Mouse (Mus musculus): ENCODE results near the gene Rnf223.
"Not testable (repeated sequence)": the region's sequence is repeated elsewhere in the genome, so short reads cannot be mapped to it uniquely, and the experiment has no call there.

Rnf223 gene

GRCm38 (mm10) chr4:156130940-156131339, 627 bp downstream of the Rnf223 start:
- DNase-seq (ENCODE audit: low spot score) = no peak

GRCm38 (mm10) chr4:156133334-156133733, 3.0 kb downstream of the Rnf223 start:
- no peak for DNase-seq (ENCODE audit: low spot score)

GRCm38 (mm10) chr4:156133943-156134605, 3.8 kb downstream of the Rnf223 start:
- no peak for DNase-seq (ENCODE audit: low spot score)

GRCm38 (mm10) chr4:156135112-156135511, 4.8 kb downstream of the Rnf223 start:
- no peak for DNase-seq (ENCODE audit: low spot score)

DNA sequence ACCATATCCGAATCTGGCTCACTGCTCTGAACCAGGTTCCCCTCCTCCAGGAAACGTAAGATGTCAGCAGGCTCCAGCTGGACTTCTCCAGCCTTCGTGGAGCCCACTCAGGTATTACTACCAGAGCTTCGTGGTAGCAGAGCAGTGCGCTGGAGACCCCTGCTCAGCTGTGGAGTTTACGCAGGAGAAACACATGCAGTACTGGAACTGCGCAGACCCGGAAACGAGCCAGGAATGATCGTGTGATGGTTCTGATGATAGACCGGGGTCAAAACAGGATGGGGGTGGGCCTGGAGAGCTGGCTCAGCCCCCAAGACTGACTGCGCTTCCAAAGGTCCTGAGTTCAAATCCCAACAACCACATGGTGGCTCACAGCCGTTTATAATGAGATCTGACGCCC, 5.5 kb downstream of the Rnf223 start:
- no peak for DNase-seq (ENCODE audit: low spot score)

- no peak for DNase-seq (ENCODE audit: low spot score)
These were observed 6.2 kb downstream of the Rnf223 start for GRCm38 (mm10) chr4:156136285-156137100.

DNA sequence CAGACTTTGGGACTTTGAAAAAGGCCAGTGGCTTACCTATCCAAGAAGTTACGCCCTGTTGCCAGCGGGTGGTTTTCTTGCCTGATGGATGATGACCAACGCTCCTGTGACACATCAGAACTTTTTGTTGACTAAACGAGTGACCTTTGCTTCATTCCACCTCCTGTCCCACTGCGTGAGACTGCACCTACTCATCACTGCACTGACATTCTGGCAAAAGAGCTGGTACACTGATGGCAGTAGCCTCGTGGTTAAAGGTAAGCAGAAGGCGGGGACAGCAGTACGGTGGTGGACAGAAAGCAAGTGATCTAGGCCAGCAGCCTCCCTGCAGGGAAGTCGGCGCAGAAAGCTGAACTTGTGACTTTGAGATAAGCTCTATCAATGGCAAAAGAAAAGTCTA, 20.6 kb downstream of the Rnf223 start:
- DNase-seq (ENCODE audit: low spot score) = not testable (repeated sequence)

- DNase-seq (ENCODE audit: low spot score) = no peak
These were observed 24.5 kb downstream of the Rnf223 start for GRCm38 (mm10) chr4:156154771-156155170.

GRCm38 (mm10) chr4:156166477-156166876, 36.2 kb downstream of the Rnf223 start:
- DNase-seq (ENCODE audit: low spot score) = no peak

- DNase-seq (ENCODE audit: low spot score) = no peak
These were observed 38.3 kb downstream of the Rnf223 start for GRCm38 (mm10) chr4:156168611-156169010.

DNA sequence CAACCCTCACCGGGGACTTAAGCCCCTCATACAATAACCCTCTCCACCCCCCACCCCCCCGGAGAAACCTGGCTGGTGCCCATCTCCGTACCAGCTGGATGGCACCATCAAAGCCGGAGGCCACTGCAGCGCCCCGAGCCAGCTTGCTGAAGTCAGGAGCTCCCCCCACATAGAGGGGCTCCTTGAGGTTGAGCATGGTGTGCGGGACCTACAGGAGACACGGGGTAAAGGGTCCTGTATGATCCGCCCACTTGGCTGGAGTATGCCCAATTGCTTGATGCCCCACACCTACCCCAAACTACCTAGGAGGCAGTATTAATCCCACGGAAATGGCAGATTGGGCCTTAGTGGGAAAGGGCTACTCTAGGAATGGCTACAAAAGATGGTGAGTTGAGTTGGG, 38.8 kb downstream of the Rnf223 start:
- no peak for DNase-seq (ENCODE audit: low spot score)

DNA sequence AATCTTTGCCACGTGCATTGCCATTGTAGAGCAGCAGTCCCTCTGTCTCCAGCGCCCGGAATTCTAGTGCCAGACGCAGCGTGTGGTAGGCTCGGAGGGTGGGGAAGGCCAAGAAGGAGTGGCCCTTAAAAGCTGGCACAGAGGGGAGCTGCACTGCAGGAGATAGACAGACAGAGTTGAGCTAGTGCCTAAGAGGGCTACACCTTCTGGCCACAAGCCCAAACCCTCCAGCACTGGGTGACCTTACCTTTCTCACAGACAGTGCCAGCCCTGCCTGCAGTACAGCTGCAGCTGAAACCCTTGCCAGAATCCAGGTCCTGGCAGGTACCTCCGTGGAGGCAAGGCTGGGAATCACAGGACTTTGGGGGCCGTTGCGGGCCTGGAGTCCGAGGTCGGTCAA, 41.5 kb downstream of the Rnf223 start:
- no peak for DNase-seq (ENCODE audit: low spot score)

GRCm38 (mm10) chr4:156177630-156178029, 47.3 kb downstream of the Rnf223 start:
- no peak for DNase-seq (ENCODE audit: low spot score)

Measured in ovary, adult 18-20 months (tissue).